Mouse (Mus musculus): Measurements from ENCODE around the gene Hoxc8. TPM values are rescaled to one million over a fixed set of nuclear protein-coding genes. Genes with fewer than 3 reads are reported as not detected.

Hoxc8 gene
- polyA plus RNA-seq, 1 experiment from 2014 or later = 11.1 TPM

DNA sequence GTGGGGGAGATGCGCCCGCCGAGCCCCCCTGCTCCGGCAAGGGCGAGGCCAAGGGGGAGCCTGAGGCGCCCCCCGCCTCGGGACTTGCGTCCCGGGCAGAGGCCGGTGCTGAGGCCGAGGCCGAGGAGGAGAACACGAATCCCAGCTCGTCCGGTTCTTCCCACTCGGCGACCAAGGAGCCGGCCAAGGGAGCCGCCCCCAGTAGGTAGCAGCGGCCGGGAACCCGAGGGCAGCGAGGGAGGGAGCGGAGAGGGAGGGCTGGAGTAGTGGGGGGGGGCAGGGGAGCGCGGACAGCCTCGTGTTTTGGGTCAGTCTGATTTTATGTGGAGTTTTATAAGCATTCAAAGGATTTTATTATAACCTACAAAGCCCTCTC, 35.4 kb upstream of the Hoxc8 start:
- Histone ChIP-seq H3K27ac (peak overlapping the region; percentile 93), H3K4me1 (peaks cover 61% of the 10 kb centered on the region), H3K9me3 (replicated peaks) (no peaks in the 10 kb centered on the region), H3K4me2 (peak overlapping the region; percentile 78), H3K9ac (peak overlapping the region; percentile 70), H3K4me3 (replicated peaks) (peak overlapping the region; percentile 59), H3K27me3 (peaks cover 79% of the 10 kb centered on the region), H3K36me3 (no peaks in the 10 kb centered on the region)
- peak; percentile 31 for ATAC-seq (replicated peaks; ENCODE audit: low FRiP score)
- WGBS = 2% methylated on average over 28 of the region's 28 CpGs

DNA sequence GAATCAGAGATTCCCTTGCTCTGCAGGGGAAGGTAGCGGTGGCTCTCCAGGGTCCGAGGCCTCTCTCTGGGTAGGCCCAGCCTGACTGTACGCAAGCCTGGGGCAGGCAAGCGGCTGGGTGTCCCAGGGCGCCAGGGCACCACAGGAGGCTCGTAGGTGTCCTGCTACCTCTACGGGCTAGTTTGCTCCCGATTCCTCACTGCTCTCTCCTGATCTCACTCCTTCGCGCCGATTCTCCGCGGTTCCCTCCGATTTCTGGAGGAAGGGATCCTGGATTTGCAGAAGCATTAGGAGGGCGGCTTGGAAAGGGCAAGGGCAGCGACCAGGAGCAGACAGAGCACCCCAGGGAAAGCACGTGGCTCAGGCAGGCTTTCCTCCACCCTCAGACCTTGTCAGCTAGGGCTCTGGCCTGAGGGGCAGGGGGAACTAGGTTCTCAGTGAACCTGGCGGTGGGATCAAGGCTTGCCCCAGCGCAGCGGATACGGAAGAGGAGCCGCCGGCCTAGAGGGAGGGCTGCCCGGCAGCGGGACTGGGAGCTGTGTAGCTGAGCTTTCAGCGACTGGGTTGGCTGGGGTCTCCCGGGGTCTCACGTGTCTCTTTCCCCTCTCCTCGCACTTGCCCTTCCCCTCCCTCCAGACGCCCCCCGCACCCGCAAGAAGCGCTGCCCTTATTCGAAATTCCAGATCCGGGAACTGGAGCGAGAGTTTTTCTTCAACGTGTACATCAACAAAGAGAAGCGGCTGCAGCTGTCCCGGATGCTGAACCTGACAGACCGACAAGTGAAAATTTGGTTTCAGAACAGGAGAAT, 34.4 kb upstream of the Hoxc8 start:
- Histone ChIP-seq H3K9ac (peak overlapping the region; percentile 70), H3K4me2 (peak overlapping the region; percentile 78), H3K27me3 (peaks cover 76% of the 10 kb centered on the region), H3K36me3 (no peaks in the 10 kb centered on the region), H3K27ac (peak overlapping the region; percentile 93), H3K9me3 (replicated peaks) (no peaks in the 10 kb centered on the region), H3K4me1 (peaks cover 66% of the 10 kb centered on the region), H3K4me3 (replicated peaks) (peak overlapping the region; percentile 59)
- 1% methylated on average over 40 of the region's 40 CpGs for WGBS
- ATAC-seq (replicated peaks; ENCODE audit: low FRiP score) = 0 out of 2 replicates have a peak, but pooled peaks have one; percentile 17

DNA sequence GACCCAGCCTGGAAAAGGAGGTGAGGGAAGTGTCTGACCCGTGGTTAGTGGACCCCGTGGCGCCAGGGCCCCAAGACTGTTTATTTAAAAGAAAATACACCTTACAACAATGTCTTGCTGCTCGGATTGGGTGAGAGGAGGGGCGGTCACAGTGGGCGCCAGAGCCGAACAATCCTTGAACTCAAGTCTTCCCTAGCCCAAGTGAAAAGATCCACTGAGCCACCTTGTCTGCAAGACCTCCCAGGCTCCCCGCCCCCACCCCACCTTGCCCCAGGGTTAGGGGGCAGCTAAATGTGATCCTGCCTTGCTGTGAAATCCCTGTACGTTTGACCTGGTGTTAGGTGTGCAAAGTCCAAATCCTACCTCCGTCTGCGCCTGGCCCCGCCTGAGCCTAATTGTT, 33.5 kb upstream of the Hoxc8 start:
- H3K4me1 ChIP-seq = peaks cover 73% of the 10 kb centered on the region
- H3K27me3 ChIP-seq = peaks cover 73% of the 10 kb centered on the region
- H3K4me3 ChIP-seq (replicated peaks) = peak overlapping the region; percentile 59
- H3K36me3 ChIP-seq = no peaks in the 10 kb centered on the region
- no peak overlapping the region for H3K9ac ChIP-seq
- 8% methylated on average over 12 of the region's 12 CpGs for WGBS
- peak overlapping the region; percentile 93 for H3K27ac ChIP-seq
- no peaks in the 10 kb centered on the region for H3K9me3 ChIP-seq (replicated peaks)
- ATAC-seq (replicated peaks; ENCODE audit: low FRiP score) = peak; percentile 15; the same call in 1 of the 2 replicates
- H3K4me2 ChIP-seq = peak overlapping the region; percentile 78

DNA sequence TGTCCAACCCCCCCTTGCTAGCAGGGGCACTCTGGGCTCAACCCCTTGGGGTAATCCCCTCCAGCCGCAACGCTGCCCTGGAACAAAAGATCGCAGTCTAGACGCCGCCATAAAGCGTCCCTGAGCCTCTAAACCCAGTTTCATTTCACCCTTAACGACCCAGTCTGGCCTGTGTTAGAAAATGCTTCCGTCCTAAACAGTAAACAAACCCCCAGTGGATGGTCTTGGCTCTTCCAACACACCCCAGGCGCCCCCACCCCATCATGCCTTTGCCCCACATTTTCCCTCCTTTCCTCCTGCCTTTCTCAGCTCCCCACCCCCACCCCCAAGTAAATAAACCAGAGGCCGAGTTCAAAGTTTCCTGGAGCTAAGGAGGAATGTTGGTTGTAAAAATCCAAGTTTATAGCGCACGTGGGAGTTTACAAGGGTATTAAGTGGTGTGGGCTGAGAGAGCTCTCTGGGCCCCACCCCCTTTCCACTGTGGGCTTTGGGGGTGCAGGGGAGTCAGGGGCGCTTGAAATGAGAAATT, 30.7 kb upstream of the Hoxc8 start:
- H3K4me2 ChIP-seq = peak overlapping the region; percentile 64
- H3K27ac ChIP-seq = peak overlapping the region; percentile 96
- no peaks in the 10 kb centered on the region for H3K36me3 ChIP-seq
- peak; percentile 47 for ATAC-seq (replicated peaks; ENCODE audit: low FRiP score)
- peaks cover 72% of the 10 kb centered on the region for H3K4me1 ChIP-seq
- H3K9me3 ChIP-seq (replicated peaks) = no peaks in the 10 kb centered on the region
- H3K9ac ChIP-seq = peak overlapping the region; percentile 49
- peaks cover 61% of the 10 kb centered on the region for H3K27me3 ChIP-seq
- WGBS = 1% methylated on average over 13 of the region's 13 CpGs
- H3K4me3 ChIP-seq (replicated peaks) = peak overlapping the region; percentile 34

DNA sequence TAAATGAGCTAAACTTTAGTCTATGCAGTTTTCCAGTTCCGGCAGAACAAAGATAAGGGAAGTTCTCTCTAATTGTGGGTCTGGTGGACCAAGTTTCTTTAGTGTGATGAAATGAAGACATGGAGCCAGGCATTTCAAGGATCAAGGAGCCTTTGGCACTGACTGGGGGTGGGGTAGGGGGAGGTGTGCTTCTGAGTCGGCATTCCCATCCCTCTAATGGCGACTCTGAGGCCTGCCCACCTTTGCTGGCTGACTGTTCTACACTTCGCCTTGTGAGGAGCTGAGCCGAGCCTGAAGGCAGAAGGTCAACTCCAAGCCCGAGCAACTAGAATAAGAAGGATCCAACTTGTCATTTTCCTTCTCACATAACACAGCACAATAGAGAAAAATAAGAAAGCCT, 28.7 kb upstream of the Hoxc8 start:
- WGBS = 6% methylated on average over 6 of the region's 6 CpGs
- Histone ChIP-seq H3K27me3 (peaks cover 70% of the 10 kb centered on the region), H3K4me3 (replicated peaks) (peak overlapping the region; percentile 32), H3K4me2 (peak overlapping the region; percentile 64), H3K27ac (peak overlapping the region; percentile 96), H3K36me3 (no peaks in the 10 kb centered on the region), H3K9ac (peak overlapping the region; percentile 35), H3K9me3 (replicated peaks) (no peaks in the 10 kb centered on the region), H3K4me1 (peaks cover 65% of the 10 kb centered on the region)
- no peak for ATAC-seq (replicated peaks; ENCODE audit: low FRiP score)

DNA sequence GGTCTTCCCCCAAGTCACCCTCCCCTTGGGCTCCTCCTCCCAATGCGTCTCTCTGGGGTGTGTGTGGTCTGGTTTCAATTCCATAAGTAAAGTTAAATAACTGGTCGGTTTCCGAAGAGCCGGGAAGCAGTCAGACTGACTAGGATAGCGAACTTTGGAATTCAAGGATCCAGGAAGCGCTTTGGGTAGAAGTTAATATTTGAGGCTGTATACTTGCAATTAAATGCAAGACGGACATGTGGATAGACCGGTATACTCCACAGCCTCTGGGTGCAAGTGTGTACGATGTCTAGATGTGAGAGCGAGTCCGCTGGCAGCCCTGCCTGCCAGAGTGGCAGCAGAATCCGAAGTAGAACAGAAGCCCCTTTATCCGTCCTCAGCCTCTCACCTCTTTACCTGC, 27.9 kb upstream of the Hoxc8 start:
- ATAC-seq (replicated peaks; ENCODE audit: low FRiP score) = no peak
- peaks cover 64% of the 10 kb centered on the region for H3K4me1 ChIP-seq
- peaks cover 70% of the 10 kb centered on the region for H3K27me3 ChIP-seq

DNA sequence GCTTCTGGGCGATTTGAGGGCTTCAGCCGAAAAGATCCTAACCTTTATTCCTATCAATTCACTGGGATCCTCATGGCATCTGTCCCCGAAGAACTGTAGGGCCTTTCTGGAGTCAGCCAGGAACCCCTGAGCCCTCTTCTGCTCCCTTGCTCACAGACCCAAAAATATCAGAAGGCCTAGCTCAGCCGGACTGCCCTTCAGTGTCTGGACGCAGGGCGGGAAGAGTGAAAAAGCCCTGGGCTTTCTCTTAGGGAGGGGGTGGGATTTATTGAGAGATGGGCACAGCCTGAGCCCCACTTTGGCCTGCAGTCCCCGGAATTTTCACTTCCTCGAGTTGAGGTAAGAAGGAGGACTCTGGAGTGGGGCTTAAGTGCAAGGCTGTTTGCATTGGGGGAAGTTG, 27.1 kb upstream of the Hoxc8 start:
- peak overlapping the region; percentile 65 for H3K4me3 ChIP-seq (replicated peaks)

More for the DNA sequence above, 27.9 kb upstream of the Hoxc8 start:
- no peaks in the 10 kb centered on the region for H3K9me3 ChIP-seq (replicated peaks)
- peak overlapping the region; percentile 65 for H3K4me3 ChIP-seq (replicated peaks)
- H3K27ac ChIP-seq = peak overlapping the region; percentile 92
- 6% methylated on average over 13 of the region's 13 CpGs for WGBS
- H3K9ac ChIP-seq = peak overlapping the region; percentile 63
- H3K36me3 ChIP-seq = no peaks in the 10 kb centered on the region
- peak overlapping the region; percentile 77 for H3K4me2 ChIP-seq

DNA sequence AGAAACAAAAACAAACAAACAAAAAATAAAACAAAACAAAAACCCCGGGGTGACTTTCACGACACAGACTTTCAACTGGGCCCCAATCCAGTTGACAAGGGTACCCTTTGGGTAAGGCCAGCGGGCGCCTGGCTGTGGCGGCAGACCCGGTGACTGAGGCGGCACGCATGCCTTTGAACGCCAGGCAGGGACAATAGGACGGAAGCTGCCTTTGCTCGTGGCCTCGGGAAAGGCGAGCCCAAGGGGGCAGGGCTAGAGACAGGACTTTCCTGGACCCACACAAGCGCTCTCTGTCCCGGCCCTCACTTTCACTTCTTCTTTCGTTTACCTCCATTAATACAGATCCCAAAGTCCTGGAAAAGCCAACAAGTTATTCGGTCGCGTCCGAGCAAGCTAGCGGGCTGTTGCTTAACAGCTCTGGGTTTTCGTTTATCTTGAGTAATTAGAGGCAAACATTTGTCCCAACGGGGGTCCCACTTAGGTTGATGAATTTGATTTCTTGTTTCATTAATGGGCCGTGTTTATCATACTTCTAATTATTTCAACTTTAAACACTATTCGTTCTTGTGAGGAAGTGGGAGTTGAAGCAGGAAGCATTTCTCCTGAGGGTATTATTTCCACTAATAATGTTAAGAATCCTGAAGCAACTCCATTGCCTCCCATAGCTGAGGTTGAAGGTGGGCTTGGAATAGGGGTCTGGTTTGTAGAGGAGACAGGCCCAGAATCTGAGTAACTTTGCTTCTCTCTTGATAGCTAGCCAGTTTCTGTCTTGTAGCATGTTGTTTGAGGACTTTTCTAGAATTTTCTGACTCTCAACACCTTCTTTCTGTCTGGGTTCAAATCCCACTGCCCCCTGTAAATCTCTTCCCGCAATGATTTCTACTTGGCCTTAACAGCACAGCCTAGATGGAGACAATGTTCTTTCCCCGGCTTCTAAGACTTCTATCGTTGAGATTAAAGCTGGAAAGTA, 26.5 kb upstream of the Hoxc8 start:
- H3K9ac ChIP-seq = peak overlapping the region; percentile 63
- no peaks in the 10 kb centered on the region for H3K36me3 ChIP-seq
- no peaks in the 10 kb centered on the region for H3K9me3 ChIP-seq (replicated peaks)
- H3K27me3 ChIP-seq = peaks cover 66% of the 10 kb centered on the region
- H3K27ac ChIP-seq = peak overlapping the region; percentile 92
- H3K4me1 ChIP-seq = peaks cover 55% of the 10 kb centered on the region
- ATAC-seq (replicated peaks; ENCODE audit: low FRiP score) = 0 out of 2 replicates have a peak, but pooled peaks have one; percentile 38
- H3K4me2 ChIP-seq = peak overlapping the region; percentile 77
- H3K4me3 ChIP-seq (replicated peaks) = peak overlapping the region; percentile 65
- 2% methylated on average over 28 of the region's 28 CpGs for WGBS

More for the DNA sequence above, 27.1 kb upstream of the Hoxc8 start:
- H3K9me3 ChIP-seq (replicated peaks) = no peaks in the 10 kb centered on the region
- peak overlapping the region; percentile 92 for H3K27ac ChIP-seq
- peaks cover 58% of the 10 kb centered on the region for H3K4me1 ChIP-seq
- no peaks in the 10 kb centered on the region for H3K36me3 ChIP-seq
- 8% methylated on average over 8 of the region's 8 CpGs for WGBS
- H3K4me2 ChIP-seq = peak overlapping the region; percentile 77
- H3K9ac ChIP-seq = peak overlapping the region; percentile 63
- H3K27me3 ChIP-seq = peaks cover 67% of the 10 kb centered on the region
- ATAC-seq (replicated peaks; ENCODE audit: low FRiP score) = no peak

DNA sequence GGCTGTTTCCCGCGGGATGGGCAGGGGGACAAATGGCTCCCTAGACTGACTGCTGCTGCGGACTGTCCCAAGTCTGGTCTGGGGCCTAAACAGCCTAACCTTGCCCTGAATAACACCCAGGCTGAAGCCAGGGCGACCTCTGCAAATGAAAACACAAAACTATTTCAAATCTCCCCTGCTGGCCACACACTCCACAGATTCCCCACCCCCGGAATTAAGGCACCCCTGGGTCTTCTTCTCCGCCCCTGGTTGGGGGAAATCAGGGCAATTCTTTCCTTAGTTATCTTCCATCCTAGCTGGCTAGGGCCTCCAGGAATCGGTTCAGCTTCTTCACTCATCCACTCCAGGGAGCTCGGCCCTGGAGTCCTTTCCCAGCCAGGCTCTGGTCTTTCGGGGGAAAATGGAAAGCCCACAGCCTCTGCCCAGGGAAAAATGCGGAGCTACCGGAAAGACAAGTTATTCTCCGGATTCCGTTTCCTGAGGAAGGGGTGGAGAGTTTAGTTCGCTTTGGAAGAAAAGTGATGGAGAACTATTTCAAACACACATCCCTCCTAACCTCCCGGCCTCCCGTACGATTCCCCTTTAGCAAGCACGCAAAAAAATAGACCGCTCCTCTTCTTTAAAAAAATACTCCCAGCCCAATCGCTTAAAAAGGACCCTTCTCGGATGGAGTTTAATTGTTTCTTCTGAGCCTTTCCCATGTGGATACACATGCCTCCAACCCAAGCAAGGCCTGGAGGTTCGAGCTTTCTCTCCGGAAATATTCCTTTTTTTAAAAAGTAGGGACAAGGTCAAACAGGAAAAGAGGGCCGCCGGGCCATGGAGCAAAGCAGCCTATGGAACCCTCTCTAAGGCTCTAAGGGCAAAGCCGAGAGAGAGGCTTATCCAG, 25.2 kb upstream of the Hoxc8 start:
- 5% methylated on average over 26 of the region's 26 CpGs for WGBS
- Histone ChIP-seq H3K4me3 (replicated peaks) (peak overlapping the region; percentile 65), H3K27ac (peak overlapping the region; percentile 92), H3K9me3 (replicated peaks) (no peaks in the 10 kb centered on the region), H3K4me2 (peak overlapping the region; percentile 77), H3K9ac (peak overlapping the region; percentile 63), H3K4me1 (peaks cover 55% of the 10 kb centered on the region), H3K27me3 (peaks cover 64% of the 10 kb centered on the region), H3K36me3 (no peaks in the 10 kb centered on the region)
- ATAC-seq (replicated peaks; ENCODE audit: low FRiP score) = no peak

DNA sequence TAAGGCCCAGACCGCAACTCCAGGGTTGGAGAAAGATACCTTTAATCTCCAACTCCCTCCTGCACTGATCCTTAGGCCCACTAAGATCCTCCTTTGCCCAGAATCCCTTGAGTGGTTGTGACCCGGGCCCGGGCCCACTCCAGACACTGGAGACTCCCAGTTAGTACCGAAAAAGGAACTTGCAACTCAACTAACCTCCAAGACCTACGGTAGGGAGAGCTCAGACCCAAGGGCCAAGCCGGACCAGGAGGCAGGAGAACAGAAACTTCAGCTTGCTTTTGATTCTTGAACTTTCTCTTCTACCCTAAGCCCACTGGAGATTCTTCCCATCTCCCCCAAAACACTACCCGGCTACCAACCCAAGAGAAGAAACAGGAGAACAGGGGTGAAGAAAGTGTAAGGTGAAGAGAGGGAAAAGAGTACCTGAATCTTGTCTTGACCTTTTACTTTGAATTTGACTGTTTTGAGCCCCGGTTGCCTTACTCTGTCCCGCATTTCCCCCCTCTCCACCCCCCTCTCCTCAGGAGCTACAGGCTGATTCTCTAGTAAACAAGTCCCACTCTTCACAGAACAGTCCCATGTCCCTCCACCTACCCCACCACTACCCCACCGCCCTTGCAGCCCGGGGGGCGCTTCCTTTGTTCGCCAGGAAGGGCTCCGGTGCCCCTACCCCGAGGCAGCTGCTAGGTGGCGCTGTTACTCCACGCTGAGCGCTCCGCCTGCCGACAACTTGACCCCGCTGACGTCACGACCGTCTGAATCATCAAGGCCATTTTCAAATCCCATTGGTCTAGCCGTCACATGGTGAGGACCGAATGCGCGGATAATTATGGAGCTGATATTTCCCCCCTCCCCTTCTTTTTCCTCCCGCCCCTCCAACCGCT, 24.3 kb upstream of the Hoxc8 start:
- Histone ChIP-seq H3K36me3 (no peaks in the 10 kb centered on the region), H3K4me3 (replicated peaks) (peak overlapping the region; percentile 65), H3K9ac (peak overlapping the region; percentile 78), H3K4me2 (peak overlapping the region; percentile 77), H3K9me3 (replicated peaks) (no peaks in the 10 kb centered on the region), H3K27ac (peak overlapping the region; percentile 92), H3K27me3 (peaks cover 67% of the 10 kb centered on the region), H3K4me1 (peaks cover 56% of the 10 kb centered on the region)
- 2% methylated on average over 29 of the region's 30 CpGs for WGBS
- peak; percentile 84 for ATAC-seq (replicated peaks; ENCODE audit: low FRiP score)

All from kidney, embryonic 15.5 days (tissue).